Mouse (Mus musculus) gonadal fat pad, adult 2 months (tissue): ENCODE data around the gene Fam178b. TPM values are rescaled to one million over a fixed set of nuclear protein-coding genes. Genes with fewer than 3 reads are reported as not detected.

Source experiments
- DNase-seq: peaks from one replicate; pipeline ENCODE4 v3.0.0-alpha.2; 2012; ENCODE audit warnings: low read depth
- polyA plus RNA-seq: library from polyadenylated mRNA; depleted of rRNA; stranded (reverse); fragments of >200 nt; gene quantifications from 2 replicates; pipeline ENCODE4 v1.2.3, GENCODE M21; 2012; rRNA removed

Gene Fam178b
- polyA plus RNA-seq, result 6.8 and 10.5 TPM in 2 replicates

- DNase-seq, result no peak
These were observed at the start of gene Fam178b for GRCm38 (mm10) chr1:36682620-36683355. TSS of gene Fam178b (minus strand) at chr1:36683183.

DNA sequence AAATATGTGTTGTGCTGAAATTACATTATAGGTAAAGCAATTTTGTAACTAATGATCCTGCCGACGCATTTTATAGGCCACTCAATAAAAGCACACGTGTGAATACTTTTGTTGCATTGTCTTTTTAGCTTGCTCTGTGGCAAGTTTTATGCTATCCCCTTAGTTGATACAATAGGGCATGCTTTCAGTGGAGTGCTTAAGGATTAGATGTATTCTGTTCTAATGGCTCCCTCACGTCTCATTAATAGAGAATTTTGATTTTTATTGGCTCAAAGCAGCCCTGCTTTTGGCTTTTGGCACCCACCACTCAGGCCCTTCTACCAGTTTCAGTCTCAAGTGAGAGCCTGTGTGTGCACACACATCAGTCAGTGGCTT is 41.1 kb upstream of the Fam178b start:
- DNase-seq, result no peak

GRCm38 (mm10) chr1:36723146-36724056 is 40.4 kb upstream of the Fam178b start:
- DNase-seq, result no peak

- DNase-seq, result no peak
These were observed 35.8 kb upstream of the Fam178b start for GRCm38 (mm10) chr1:36718786-36719185.

GRCm38 (mm10) chr1:36714311-36714710 is 31.3 kb upstream of the Fam178b start, which contains the start of gene Actr1b:
TSS of gene Actr1b (minus strand) at chr1:36714422.
- no peak for DNase-seq

DNA sequence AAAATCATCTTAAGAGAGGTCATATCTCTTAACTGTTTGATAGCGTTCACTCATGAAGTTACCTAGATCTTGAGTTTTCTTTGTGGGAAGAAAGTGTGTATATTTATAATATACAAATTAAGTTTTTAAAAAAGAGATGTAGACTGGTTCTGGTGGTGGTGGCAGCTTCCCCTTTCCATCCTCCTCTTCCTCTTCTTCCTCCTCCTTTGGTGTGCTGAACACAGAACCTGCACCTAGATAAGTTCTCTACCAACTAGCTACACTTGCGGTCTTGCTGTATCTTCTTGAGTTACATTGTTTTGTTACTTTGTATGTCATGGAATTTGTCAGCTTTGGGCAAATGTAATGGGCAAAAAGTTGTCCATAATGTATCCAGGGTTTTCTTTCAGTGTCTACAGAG is 28.1 kb upstream of the Fam178b start:
- no peak for DNase-seq

DNA sequence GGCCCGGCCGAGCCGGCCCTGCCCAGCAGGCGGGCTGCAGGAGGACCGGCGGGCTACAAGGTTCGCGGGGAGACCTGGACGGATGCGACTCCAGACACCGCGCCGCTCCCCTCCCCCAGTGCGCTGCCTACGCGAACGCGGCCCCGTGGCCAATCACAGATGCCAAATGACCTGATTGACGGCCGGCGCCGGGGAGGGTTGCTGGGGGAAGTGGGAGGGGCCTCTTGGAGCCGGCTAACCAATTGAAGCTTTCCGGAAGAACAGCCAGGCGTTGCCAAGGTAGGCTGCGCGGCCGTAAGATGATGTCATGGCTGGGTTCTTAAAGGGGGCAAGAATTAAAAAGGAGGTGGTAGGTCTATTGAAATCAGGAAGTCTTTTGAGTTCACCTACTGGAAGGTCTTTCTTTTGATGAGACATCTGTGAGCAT is 26.9 kb upstream of the Fam178b start, which contains the start of gene 4933424G06Rik:
TSS of gene 4933424G06Rik (plus strand) at position 296 of the 427 bp plus-strand sequence.
- DNase-seq, result peak; percentile 71

- DNase-seq, result no peak
These were observed 26.3 kb upstream of the Fam178b start for GRCm38 (mm10) chr1:36709055-36709853.

DNA sequence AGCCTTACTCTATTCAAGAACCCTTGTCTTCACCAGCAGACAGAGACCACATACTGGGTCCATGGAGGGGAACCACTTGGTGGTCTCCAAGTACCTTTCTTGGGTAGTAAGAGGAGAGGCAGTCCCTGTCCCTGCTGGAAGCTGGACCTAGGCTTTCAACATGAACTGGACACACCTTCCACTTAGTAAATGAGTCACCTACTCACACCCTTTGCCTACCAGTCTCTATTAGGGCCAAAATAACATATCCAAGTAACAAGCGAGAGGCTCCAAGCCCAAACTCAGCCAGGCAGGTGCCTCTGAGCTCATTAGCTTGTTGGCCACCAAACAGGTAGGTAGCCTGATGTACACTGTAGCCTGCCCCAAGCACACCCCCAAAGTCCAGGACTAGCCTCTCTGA is 25.6 kb upstream of the Fam178b start:
- no peak for DNase-seq

DNA sequence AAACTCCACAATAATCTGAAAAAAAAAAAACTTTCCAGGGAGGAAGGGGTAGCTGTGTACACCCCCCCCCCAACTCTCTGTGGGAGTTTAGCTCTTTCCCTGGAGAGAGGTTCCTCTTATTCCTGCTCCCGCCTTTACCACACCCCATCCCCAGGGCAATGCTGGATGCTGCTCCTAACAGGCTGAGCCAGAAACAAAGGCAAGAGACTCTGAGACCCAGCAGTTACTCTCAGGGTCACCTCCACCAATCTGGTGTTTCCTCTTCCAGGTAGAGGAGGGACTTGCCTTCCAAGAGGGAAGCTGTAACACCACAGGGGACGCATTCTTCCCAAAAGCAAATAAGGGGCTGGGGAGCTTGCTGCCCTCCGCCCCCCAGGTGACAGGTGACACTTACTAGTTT is 24.8 kb upstream of the Fam178b start:
- no peak for DNase-seq

DNA sequence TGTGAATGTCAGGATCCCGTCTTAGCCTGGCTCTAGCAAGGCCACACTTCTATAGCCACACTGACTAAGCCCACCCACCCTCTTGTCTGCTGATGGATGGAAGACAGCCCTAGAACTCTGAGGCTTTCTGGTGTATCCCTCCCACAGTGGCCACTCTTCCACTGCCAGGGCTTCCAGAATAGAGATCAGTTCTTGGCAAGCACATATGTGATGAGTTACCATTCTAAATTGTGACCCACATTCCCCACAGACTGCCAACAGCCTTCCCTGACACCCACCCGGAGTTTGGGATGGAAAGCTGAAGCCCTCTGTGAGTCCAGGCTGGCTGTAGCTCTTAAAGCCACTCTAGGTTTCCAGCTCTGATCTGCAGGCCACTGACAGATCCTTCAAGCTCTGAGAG is 24.2 kb upstream of the Fam178b start:
- no peak for DNase-seq

DNA sequence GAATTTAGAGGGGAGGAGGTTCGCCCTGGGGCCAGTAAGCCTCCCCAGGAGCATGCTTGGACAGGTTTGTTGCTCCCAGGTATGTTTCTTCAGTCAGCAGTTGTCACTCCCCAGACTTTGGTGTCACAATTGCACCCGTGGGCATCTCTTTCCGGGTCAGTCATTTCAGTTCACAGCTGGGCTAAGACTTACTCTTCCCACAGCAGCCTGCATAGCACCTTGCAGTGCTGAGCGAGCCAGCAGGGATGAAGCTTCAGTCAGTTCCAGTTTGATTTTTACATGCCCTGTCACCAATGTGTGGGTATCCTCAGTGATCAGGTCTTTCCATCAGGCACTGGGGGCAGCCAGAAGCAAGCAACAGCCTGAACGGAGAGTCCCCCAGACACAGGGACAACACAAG is 14.0 kb upstream of the Fam178b start:
- no peak for DNase-seq

GRCm38 (mm10) chr1:36696411-36696810 is 13.4 kb upstream of the Fam178b start:
- DNase-seq, result no peak

- no peak for DNase-seq
These were observed 11.9 kb upstream of the Fam178b start for GRCm38 (mm10) chr1:36694871-36695270.

- peak; percentile 70 for DNase-seq
These were observed 8.5 kb upstream of the Fam178b start, which contains the start of gene Cox5b for GRCm38 (mm10) chr1:36691271-36692155. TSS of gene Cox5b (plus strand) at chr1:36691449.

GRCm38 (mm10) chr1:36690671-36691235 is 7.8 kb upstream of the Fam178b start:
- no peak for DNase-seq

GRCm38 (mm10) chr1:36683810-36684467 is 956 bp upstream of the Fam178b start:
- no peak for DNase-seq

DNA sequence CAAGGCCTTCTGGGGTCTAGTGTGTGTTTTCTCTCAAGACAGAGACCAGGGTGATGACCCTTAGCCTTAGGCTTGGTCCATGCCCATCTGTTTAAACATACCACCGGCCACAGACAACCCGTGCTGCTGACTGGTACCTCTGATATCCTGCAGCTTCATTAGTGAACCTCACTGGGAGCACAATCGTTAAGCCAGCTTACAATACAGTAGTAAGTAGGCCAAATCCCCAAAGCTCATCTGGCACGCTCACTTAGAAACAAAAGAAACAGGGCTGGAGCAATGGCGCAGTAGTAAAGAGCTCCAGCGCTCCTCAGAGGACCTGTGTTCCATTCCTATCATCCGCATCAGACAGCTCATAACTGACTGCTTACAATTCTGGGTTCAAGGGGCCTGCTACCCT is 2.1 kb downstream of the Fam178b start:
- DNase-seq, result no peak

GRCm38 (mm10) chr1:36674936-36675335 is 8.0 kb downstream of the Fam178b start:
- no peak for DNase-seq
